In the genomic region with DNA sequence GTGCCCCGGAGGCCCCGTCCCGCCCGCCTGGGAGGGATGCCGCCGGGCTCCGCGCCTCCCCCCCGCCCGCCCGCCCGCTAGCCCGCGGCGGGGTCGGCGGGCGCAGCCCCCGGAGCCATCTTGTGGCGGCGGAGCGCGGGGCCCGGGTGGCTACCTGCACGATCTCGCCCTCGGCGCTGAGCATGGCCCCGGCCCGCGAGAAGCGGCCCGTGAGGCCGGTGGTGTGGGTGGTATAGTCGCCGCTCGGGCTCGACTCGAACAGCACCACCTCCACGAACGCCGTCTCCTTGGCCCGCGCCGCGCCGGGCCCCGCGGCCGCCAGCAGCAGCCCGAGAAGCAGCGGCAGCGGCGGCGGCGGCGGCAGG, we compare ENCODE assay signal across 8 mouse cellular contexts. TPM values are rescaled to one million over a fixed set of nuclear protein-coding genes. Genes with fewer than 3 reads are reported as not detected.
DNase-seq lines count a peak whose midpoint lies in the region; ATAC-seq and TF ChIP-seq lines count a peak whose summit lies in the region.

No protein-coding gene starts in this region.

- no peak for TF ChIP-seq CTCF in lung, postnatal 0 days (IDR thresholded peaks at IDR 0.05)

- peak; percentile 60 for DNase-seq in A20 (ENCODE audit: low read depth, low spot score)
- peak; percentile 14 for DNase-seq in MN1 (ENCODE audit: low spot score)
- DNase-seq in embryo, embryonic 9.5 days (ENCODE audit: extremely low spot score): peak; percentile 59
- DNase-seq in kidney, postnatal 25 days: peak; percentile 35 to 78
- DNase-seq in lung, postnatal 0 days (ENCODE audit: low spot score): peak; percentile 42
- DNase-seq in right cerebral cortex, postnatal 25 days: peak; percentile 30
- DNase-seq in yolk sac, embryonic 10.5 days (ENCODE audit: low spot score): peak; percentile 37

- WGBS in heart, embryonic 12.5 days: 5% methylated on average over 46 of the region's 57 CpGs
- no CpG with 5 or more reads among the region's 57 CpGs for WGBS in lung, postnatal 0 days

- peaks cover 4% of the 10 kb centered on the region for H3K27me3 ChIP-seq in heart, embryonic 12.5 days (replicated peaks)
- H3K27me3 ChIP-seq in lung, postnatal 0 days (replicated peaks; ENCODE audit: insufficient read depth, low read length): no peaks in the 10 kb centered on the region

- H3K9me3 ChIP-seq in heart, embryonic 12.5 days (replicated peaks): no peaks in the 10 kb centered on the region
- H3K9me3 ChIP-seq in lung, postnatal 0 days (ENCODE audit: low read length): no peaks in the 10 kb centered on the region

- H3K4me1 ChIP-seq in heart, embryonic 12.5 days (replicated peaks): peaks cover 25% of the 10 kb centered on the region
- no peaks in the 10 kb centered on the region; the same call in 1 of the 2 replicates for H3K4me1 ChIP-seq in lung, postnatal 0 days (ENCODE audit: insufficient read depth, low read depth, low read length)

- peak overlapping the region; percentile 73 for H3K27ac ChIP-seq in heart, embryonic 12.5 days (ENCODE audit: poor library complexity, severe bottlenecking)
- peak overlapping the region; percentile 86 for H3K27ac ChIP-seq in lung, postnatal 0 days (ENCODE audit: low read length)

- H3K36me3 ChIP-seq in heart, embryonic 12.5 days: no peaks in the 10 kb centered on the region
- no peaks in the 10 kb centered on the region for H3K36me3 ChIP-seq in lung, postnatal 0 days (ENCODE audit: insufficient read depth, low read length)

- peak overlapping the region; percentile 93 for H3K9ac ChIP-seq in heart, embryonic 12.5 days
- peak overlapping the region; percentile 69 for H3K9ac ChIP-seq in lung, postnatal 0 days (replicated peaks; ENCODE audit: low read depth)

- H3K4me2 ChIP-seq in heart, embryonic 12.5 days: peak overlapping the region; percentile 89
- peak overlapping the region; percentile 94 for H3K4me2 ChIP-seq in lung, postnatal 0 days (replicated peaks; ENCODE audit: low read depth, low read length)

- peak overlapping the region; percentile 88 for H3K4me3 ChIP-seq in heart, embryonic 12.5 days
- H3K4me3 ChIP-seq in lung, postnatal 0 days (ENCODE audit: low read depth, low read length): peak overlapping the region; percentile 82

- ATAC-seq in heart, embryonic 12.5 days (ENCODE audit: insufficient number of reproducible peaks, low FRiP score): peak; percentile 63
- ATAC-seq in lung, postnatal 0 days: peak; percentile 29

- TF ChIP-seq EP300 in lung, postnatal 0 days (IDR thresholded peaks at IDR 0.05): no peak

RNA-seq across cellular contexts. Expression of a gene that starts 0.4 kb away (rescaled TPM):
- 7.3 and 7.6 TPM in 2 replicates for polyA plus RNA-seq in heart, embryonic 12.5 days (2016; fragmentation: Nextera tagmentation; extraction: Ambion mirVana)
- polyA plus RNA-seq in lung, postnatal 0 days (2015; fragmentation: Nextera tagmentation; extraction: Ambion mirVana): 15.4 and 16.3 TPM in 2 replicates

Comparison
In these comparisons a context has a peak if more than half of its experiments do, and no peak if none do; other contexts are left out.
1. Peak in every context shown above with its lines: DNase-seq, ATAC-seq, H3K4me3 ChIP-seq and H3K27ac ChIP-seq.